Mouse (Mus musculus): ENCODE data around the gene Rex1bd. TPM values are rescaled to one million over a fixed set of nuclear protein-coding genes. Genes with fewer than 3 reads are reported as not detected.

Rex1bd gene
- polyA plus RNA-seq, 1 experiment from 2014 or later = 128 TPM

- DNase-seq (ENCODE audit: low spot score) = peak; percentile 98
- Histone ChIP-seq H3K27ac (peak within 1 kb of the TSS; percentile 92), H3K36me3 (0 out of 2 replicates have a peak, but pooled peaks cover 3% of the 10 kb centered on the region), H3K4me3 (peak within 1 kb of the TSS; percentile 88), H3K9me3 (no peaks in the 10 kb centered on the region), H3K4me1 (peaks cover 32% of the 10 kb centered on the region), H3K27me3 (ENCODE audit: insufficient read depth, poor library complexity, severe bottlenecking) (peaks cover 27% of the 10 kb centered on the region)
- under 1% methylated on average over 53 of the region's 53 CpGs for WGBS
Measured at GRCm38 (mm10) chr8:70476333-70477268, 30.0 kb downstream of the Rex1bd start, which contains the start of gene Klhl26. TSS of gene Klhl26 (minus strand) at chr8:70476968.

DNA sequence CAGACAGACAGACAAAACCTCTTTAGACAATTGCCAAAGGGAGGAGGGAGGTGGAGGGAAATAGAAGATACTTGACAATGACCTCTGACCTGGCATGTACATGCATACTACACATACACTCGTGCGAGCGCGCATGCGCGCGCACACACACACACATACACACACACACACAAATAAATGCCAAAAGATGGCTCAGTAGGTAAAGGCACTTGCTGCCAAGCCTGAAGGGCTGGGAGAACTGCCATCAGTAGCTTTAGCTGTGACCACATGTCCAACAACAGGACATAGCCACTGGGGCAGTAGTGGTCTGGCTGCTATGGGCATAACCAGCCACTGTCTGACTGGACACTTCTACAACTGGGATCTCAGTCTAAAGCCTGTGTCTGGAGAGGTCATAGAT, 34.7 kb downstream of the Rex1bd start:
- 0 out of 2 replicates have a peak, but pooled peaks cover 5% of the 10 kb centered on the region for H3K36me3 ChIP-seq
- no peak overlapping the region for H3K27ac ChIP-seq
- H3K27me3 ChIP-seq (ENCODE audit: insufficient read depth, poor library complexity, severe bottlenecking) = no peaks in the 10 kb centered on the region
- H3K4me3 ChIP-seq = no peak overlapping the region
- 98% methylated on average over 7 of the region's 7 CpGs for WGBS
- DNase-seq (ENCODE audit: low spot score) = no peak
- no peaks in the 10 kb centered on the region for H3K9me3 ChIP-seq
- H3K4me1 ChIP-seq = peaks cover 55% of the 10 kb centered on the region

DNA sequence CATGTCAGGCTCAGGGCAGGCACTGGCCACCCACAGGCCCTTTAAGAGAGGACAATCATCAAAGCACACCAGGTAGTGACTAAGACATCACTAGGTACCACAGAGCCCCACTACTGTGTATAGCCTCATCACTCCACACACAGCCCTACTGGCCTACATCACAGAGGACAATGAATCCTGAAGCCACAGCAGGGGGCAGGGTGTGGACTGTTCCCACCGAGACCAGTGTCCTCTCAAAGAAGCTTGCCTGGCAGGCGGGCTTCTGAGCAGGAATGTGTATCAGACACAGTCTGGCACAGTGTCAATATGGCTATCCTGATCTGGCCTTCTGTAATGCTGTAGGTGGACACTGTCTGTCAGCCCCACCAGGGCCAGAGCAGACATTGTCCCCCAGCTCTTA, 36.6 kb downstream of the Rex1bd start:
- WGBS = 31% methylated on average over 2 of the region's 2 CpGs
- peak overlapping the region; percentile 74 for H3K27ac ChIP-seq

DNA sequence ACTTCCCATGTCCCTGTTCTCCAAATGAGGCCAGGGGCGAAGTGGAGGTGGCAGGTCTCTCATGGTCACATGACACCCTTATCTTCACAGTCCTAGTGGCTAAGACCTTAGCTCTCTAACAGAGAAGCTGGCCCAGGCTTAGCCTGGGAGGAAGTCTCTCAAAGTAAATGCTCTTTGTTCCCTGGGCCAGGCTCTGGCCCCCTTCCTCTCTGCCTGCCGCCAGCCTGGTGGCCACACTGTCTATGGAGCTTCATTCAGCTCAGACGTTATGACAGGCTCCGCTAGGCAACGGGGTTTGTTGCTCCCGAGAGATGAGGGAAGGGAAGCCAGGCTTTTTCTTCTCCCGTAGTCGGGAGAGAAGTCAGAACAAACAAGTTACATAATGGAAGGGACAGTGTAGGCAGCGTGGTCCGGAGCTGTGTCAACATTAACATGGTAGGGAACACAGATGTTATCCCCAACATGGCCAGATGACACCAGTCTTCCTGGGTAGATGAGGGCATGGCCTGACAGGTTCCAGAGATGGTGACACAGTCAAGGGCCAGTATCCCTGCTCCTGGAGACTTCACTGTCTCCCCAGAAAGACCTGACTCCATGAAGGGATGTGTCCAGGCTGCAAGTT, 37.1 kb downstream of the Rex1bd start:
- WGBS = 36% methylated on average over 10 of the region's 10 CpGs
- Histone ChIP-seq H3K27me3 (ENCODE audit: insufficient read depth, poor library complexity, severe bottlenecking) (no peaks in the 10 kb centered on the region), H3K36me3 (peaks cover 11% of the 10 kb centered on the region; the same call in 1 of the 2 replicates), H3K4me1 (peaks cover 46% of the 10 kb centered on the region), H3K27ac (peak overlapping the region; percentile 74), H3K9me3 (no peaks in the 10 kb centered on the region), H3K4me3 (no peak overlapping the region)
- no peak for DNase-seq (ENCODE audit: low spot score)

More for the DNA sequence above, 36.6 kb downstream of the Rex1bd start:
- Histone ChIP-seq H3K9me3 (no peaks in the 10 kb centered on the region), H3K27me3 (ENCODE audit: insufficient read depth, poor library complexity, severe bottlenecking) (no peaks in the 10 kb centered on the region), H3K4me1 (peaks cover 46% of the 10 kb centered on the region), H3K36me3 (peaks cover 11% of the 10 kb centered on the region; the same call in 1 of the 2 replicates), H3K4me3 (no peak overlapping the region)
- no peak for DNase-seq (ENCODE audit: low spot score)

GRCm38 (mm10) chr8:70468733-70469132, 37.8 kb downstream of the Rex1bd start:
- H3K4me1 ChIP-seq = peaks cover 51% of the 10 kb centered on the region
- 86% methylated on average over 4 of the region's 4 CpGs for WGBS
- no peak overlapping the region for H3K4me3 ChIP-seq
- peak overlapping the region; percentile 74 for H3K27ac ChIP-seq
- DNase-seq (ENCODE audit: low spot score) = no peak
- H3K27me3 ChIP-seq (ENCODE audit: insufficient read depth, poor library complexity, severe bottlenecking) = no peaks in the 10 kb centered on the region
- peaks cover 11% of the 10 kb centered on the region; the same call in 1 of the 2 replicates for H3K36me3 ChIP-seq
- H3K9me3 ChIP-seq = no peaks in the 10 kb centered on the region

DNA sequence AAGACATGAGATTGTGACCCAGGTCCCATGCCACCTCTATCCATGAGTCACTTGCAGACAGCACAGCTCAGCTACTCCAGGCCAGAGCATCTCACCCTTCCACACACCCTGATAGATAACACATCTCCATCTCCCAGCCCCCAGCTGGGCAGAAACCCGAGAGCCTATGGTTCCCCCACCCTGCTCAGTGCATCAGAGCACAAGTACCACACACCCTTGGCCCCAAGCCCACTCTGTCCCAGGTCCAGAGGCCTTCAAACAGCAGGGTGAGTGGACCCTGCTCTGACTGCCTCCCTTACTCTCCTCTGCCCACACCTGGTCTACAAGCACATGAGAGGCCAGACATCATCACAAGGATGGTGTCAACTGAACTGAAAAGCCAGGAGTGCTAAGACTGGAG, 38.6 kb downstream of the Rex1bd start:
- peaks cover 57% of the 10 kb centered on the region for H3K4me1 ChIP-seq

GRCm38 (mm10) chr8:70467229-70467725, 39.3 kb downstream of the Rex1bd start:
- no peak for DNase-seq (ENCODE audit: low spot score)
- H3K27ac ChIP-seq = peak overlapping the region; percentile 38; the same call in 1 of the 2 replicates
- H3K4me1 ChIP-seq = peaks cover 57% of the 10 kb centered on the region
- 73% methylated on average over 5 of the region's 5 CpGs for WGBS
- no peak overlapping the region for H3K4me3 ChIP-seq
- H3K9me3 ChIP-seq = no peaks in the 10 kb centered on the region
- peaks cover 11% of the 10 kb centered on the region; the same call in 1 of the 2 replicates for H3K36me3 ChIP-seq
- H3K27me3 ChIP-seq (ENCODE audit: insufficient read depth, poor library complexity, severe bottlenecking) = no peaks in the 10 kb centered on the region

More for the DNA sequence above, 38.6 kb downstream of the Rex1bd start:
- H3K4me3 ChIP-seq = no peak overlapping the region
- peaks cover 11% of the 10 kb centered on the region; the same call in 1 of the 2 replicates for H3K36me3 ChIP-seq
- 41% methylated on average over 1 of the region's 1 CpGs for WGBS
- DNase-seq (ENCODE audit: low spot score) = no peak
- H3K9me3 ChIP-seq = no peaks in the 10 kb centered on the region
- peak overlapping the region; percentile 23; the same call in 1 of the 2 replicates for H3K27ac ChIP-seq
- H3K27me3 ChIP-seq (ENCODE audit: insufficient read depth, poor library complexity, severe bottlenecking) = no peaks in the 10 kb centered on the region

- no peak for DNase-seq (ENCODE audit: low spot score)
- H3K4me3 ChIP-seq = no peak overlapping the region; the same call in 1 of the 2 replicates
- H3K36me3 ChIP-seq = peaks cover 11% of the 10 kb centered on the region; the same call in 1 of the 2 replicates
- WGBS = 58% methylated on average over 11 of the region's 11 CpGs
- H3K27me3 ChIP-seq (ENCODE audit: insufficient read depth, poor library complexity, severe bottlenecking) = no peaks in the 10 kb centered on the region
- peaks cover 61% of the 10 kb centered on the region for H3K4me1 ChIP-seq
- H3K9me3 ChIP-seq = no peaks in the 10 kb centered on the region
- H3K27ac ChIP-seq = peak overlapping the region; percentile 38; the same call in 1 of the 2 replicates
Measured at GRCm38 (mm10) chr8:70466771-70467170, 39.8 kb downstream of the Rex1bd start.

DNA sequence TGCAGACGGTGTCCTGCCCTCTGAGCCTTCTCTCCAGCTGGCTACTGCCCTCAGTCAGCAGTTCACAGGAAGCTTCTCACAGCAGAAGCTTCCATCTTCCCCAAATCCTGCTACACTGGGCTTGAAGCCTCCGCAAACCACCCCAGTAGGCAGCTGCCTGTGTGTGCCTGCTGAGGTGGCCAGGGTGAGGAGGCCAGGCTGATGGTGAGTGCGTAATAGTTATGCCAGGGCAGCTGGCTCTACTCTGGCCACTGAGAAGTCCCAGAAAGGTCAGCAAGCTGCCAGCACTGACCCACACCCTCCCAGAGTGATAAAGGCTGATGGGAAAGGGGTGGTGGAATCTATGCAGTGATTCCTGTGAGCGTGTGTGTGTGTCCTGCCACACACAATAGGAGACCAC, 40.2 kb downstream of the Rex1bd start:
- WGBS = 78% methylated on average over 4 of the region's 4 CpGs
- Histone ChIP-seq H3K4me3 (no peak overlapping the region), H3K27me3 (ENCODE audit: insufficient read depth, poor library complexity, severe bottlenecking) (no peaks in the 10 kb centered on the region), H3K9me3 (no peaks in the 10 kb centered on the region), H3K36me3 (peaks cover 11% of the 10 kb centered on the region; the same call in 1 of the 2 replicates), H3K4me1 (peaks cover 65% of the 10 kb centered on the region), H3K27ac (no peak overlapping the region)
- no peak for DNase-seq (ENCODE audit: low spot score)

- H3K9me3 ChIP-seq = no peaks in the 10 kb centered on the region
- DNase-seq (ENCODE audit: low spot score) = no peak
- H3K27me3 ChIP-seq (ENCODE audit: insufficient read depth, poor library complexity, severe bottlenecking) = no peaks in the 10 kb centered on the region
- WGBS = 94% methylated on average over 4 of the region's 4 CpGs
- no peak overlapping the region for H3K4me3 ChIP-seq
- peaks cover 70% of the 10 kb centered on the region for H3K4me1 ChIP-seq
- H3K36me3 ChIP-seq = peaks cover 11% of the 10 kb centered on the region; the same call in 1 of the 2 replicates
- no peak overlapping the region for H3K27ac ChIP-seq
Measured at GRCm38 (mm10) chr8:70465701-70466100, 40.9 kb downstream of the Rex1bd start.

GRCm38 (mm10) chr8:70464162-70464561, 42.4 kb downstream of the Rex1bd start:
- Histone ChIP-seq H3K36me3 (peaks cover 11% of the 10 kb centered on the region; the same call in 1 of the 2 replicates), H3K4me1 (peaks cover 64% of the 10 kb centered on the region), H3K27me3 (ENCODE audit: insufficient read depth, poor library complexity, severe bottlenecking) (no peaks in the 10 kb centered on the region), H3K9me3 (no peaks in the 10 kb centered on the region), H3K27ac (no peak overlapping the region), H3K4me3 (no peak overlapping the region)
- WGBS = 89% methylated on average over 6 of the region's 6 CpGs
- no peak for DNase-seq (ENCODE audit: low spot score)

- H3K4me3 ChIP-seq = no peak overlapping the region
- H3K36me3 ChIP-seq = peaks cover 11% of the 10 kb centered on the region; the same call in 1 of the 2 replicates
- 76% methylated on average over 4 of the region's 4 CpGs for WGBS
- DNase-seq (ENCODE audit: low spot score) = no peak
- no peaks in the 10 kb centered on the region for H3K9me3 ChIP-seq
- H3K4me1 ChIP-seq = peaks cover 57% of the 10 kb centered on the region
- H3K27me3 ChIP-seq (ENCODE audit: insufficient read depth, poor library complexity, severe bottlenecking) = no peaks in the 10 kb centered on the region
- H3K27ac ChIP-seq = peak overlapping the region; percentile 30; the same call in 1 of the 2 replicates
Measured at GRCm38 (mm10) chr8:70463306-70463705, 43.2 kb downstream of the Rex1bd start.

Data from heart, embryonic 10.5 days (tissue).